Mouse (Mus musculus): ENCODE measurements around the gene Acot4. TPM values are rescaled to one million over a fixed set of nuclear protein-coding genes. Genes with fewer than 3 reads are reported as not detected.
"Not testable (repeated sequence)": the region's sequence is repeated elsewhere in the genome, so short reads cannot be mapped to it uniquely, and the experiment has no call there.

Acot4 gene
- polyA plus RNA-seq (2011; ENCODE audit: insufficient read length, low read depth, missing spikeins), result 0.23 and 0.37 TPM in 2 replicates

DNA sequence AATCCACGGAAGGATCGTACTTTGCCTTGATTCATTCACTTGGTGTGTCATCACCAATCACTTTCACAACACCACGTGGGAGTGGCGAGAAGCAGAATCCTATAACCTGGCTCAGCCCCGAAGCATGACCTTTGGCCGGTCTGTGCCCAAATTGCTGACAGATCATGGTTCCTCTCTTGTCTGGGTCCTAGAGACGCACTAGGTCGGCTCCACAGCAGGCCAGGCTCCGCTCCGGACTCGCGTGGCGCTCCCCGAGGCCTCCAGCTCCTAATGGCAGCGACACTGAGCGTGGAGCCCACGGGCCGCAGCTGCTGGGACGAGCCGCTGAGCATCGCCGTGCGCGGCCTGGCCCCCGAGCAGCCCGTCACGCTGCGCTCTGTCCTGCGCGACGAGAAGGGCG is at the start of gene Acot4:
Acot4 (plus strand) TSS at position 139 of the 400 bp plus-strand sequence.
- not testable (repeated sequence) for H3K4me1 ChIP-seq (ENCODE audit: control insufficient read depth, insufficient read depth, low read length); H3K27ac ChIP-seq (ENCODE audit: insufficient read depth, low read length)
- peak within 1 kb of the TSS; percentile 12 for H3K4me3 ChIP-seq (ENCODE audit: insufficient read depth, low read length)

DNA sequence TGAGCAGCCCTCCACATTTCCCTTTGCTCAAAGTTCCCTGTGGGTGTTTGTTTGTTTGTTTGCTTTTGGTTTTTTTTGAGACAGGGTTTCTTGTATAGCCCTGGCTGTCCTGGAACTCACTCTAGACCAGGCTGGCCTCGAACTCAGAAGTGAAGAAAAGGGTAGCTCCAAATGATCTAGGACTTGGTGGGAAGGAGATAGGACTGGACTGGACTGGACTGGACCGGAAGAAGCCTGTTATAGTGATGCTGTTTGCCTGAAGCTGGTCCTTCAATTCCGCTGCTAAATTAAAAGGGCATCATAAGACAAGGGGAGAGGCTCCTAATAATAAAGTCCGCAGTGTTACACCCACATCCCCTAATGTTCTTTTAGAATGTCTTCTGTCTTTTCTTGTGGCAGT is 49.7 kb upstream of the Acot4 start:
- TF ChIP-seq CTCF (IDR thresholded peaks at IDR 0.05; ENCODE audit: borderline replicate concordance, insufficient read depth, low read length) (no peak), POLR2A (IDR thresholded peaks at IDR 0.05; ENCODE audit: low read depth, low read length) (no peak)
- no peak overlapping the region; the same call in 1 of the 2 replicates for H3K27ac ChIP-seq (ENCODE audit: insufficient read depth, low read length)
- peaks cover 2% of the 10 kb centered on the region; the same call in 1 of the 2 replicates for H3K4me1 ChIP-seq (ENCODE audit: control insufficient read depth, insufficient read depth, low read length)
- H3K4me3 ChIP-seq (ENCODE audit: insufficient read depth, low read length), result peak overlapping the region; percentile 37

DNA sequence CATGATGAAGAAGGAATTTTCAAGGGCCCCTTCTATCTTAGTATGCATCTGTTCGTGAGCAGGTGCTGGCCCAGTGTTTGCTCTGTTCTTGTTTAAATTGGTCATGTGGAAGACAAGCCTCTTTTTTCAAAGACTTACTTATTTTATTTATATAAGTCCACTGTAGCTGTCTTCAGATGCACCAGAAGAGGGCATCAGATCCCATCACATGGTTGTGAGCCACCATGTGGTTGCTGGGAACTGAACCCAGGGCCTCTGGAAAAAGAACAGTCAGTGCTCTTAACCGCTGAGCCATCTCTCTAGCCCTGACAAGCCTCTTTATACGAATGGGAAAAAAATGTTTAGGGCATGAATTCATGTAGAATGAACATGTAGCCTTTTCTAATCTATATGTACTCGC is 48.8 kb upstream of the Acot4 start:
- no peak overlapping the region for H3K27ac ChIP-seq (ENCODE audit: insufficient read depth, low read length)
- peaks cover 2% of the 10 kb centered on the region; the same call in 1 of the 2 replicates for H3K4me1 ChIP-seq (ENCODE audit: control insufficient read depth, insufficient read depth, low read length)
- TF ChIP-seq CTCF (IDR thresholded peaks at IDR 0.05; ENCODE audit: borderline replicate concordance, insufficient read depth, low read length), result no peak
- TF ChIP-seq POLR2A (IDR thresholded peaks at IDR 0.05; ENCODE audit: low read depth, low read length), result no peak
- H3K4me3 ChIP-seq (ENCODE audit: insufficient read depth, low read length), result no peak overlapping the region

DNA sequence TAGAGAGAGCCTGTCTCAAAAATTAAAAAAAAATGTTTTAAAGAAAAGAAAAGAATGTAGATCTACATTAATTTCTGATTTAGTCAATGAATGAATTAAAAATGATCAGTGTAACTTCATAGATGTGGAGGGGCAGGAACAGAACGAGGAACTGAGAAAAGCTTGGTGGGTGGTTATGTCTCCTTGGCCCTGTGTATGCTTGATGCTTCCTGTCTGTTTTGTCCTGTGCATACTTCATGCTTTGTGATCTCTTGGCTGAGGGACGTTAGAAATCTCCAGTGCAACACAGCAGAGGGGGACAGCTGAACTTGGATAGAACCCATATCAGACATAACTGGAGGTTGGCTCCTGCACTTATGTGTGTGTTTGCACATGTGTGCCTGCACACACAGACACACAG is 41.0 kb upstream of the Acot4 start:
- Histone ChIP-seq H3K4me3 (ENCODE audit: insufficient read depth, low read length) (no peak overlapping the region), H3K27ac (ENCODE audit: insufficient read depth, low read length) (no peak overlapping the region), H3K4me1 (ENCODE audit: control insufficient read depth, insufficient read depth, low read length) (no peaks in the 10 kb centered on the region; the same call in 1 of the 2 replicates)
- TF ChIP-seq POLR2A (IDR thresholded peaks at IDR 0.05; ENCODE audit: low read depth, low read length), result no peak
- TF ChIP-seq CTCF (IDR thresholded peaks at IDR 0.05; ENCODE audit: borderline replicate concordance, insufficient read depth, low read length), result no peak

DNA sequence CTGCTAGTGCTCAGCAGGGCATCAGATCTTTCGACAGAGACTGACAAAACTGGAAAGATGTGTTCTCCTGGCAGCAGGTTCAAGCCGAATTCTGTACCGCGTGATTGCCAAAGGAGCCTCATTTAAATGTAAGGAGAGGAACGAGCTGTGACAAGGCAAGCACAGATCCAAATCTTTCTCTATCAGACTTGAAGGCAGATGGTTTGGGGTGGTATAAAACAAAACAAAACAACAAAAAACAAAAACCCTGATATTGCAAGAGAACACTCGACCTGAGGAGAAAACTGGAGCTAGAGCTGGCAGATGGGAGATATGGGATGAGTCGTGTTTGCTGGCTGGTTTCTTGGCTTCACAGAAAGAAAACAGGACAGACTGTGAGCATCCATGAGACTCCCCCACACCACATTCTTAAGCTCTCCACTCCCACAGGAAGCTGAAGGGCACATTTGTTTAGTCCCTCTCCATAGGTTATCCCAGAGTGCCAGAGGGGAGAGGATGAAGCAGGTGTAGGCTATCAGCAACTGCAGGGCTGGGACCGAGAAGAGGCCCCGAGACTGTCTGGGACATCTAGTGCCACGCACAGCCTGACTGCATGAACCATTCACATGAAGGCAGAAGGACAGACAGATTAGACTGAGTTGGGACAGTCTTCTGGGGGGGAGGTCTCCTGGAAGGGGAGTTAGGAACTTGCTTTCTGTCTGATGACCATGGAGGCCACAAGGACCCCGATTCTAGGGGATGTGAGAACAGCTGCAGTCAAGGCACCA is 39.7 kb upstream of the Acot4 start:
- TF ChIP-seq POLR2A (IDR thresholded peaks at IDR 0.05; ENCODE audit: low read depth, low read length), result no peak
- no peak for TF ChIP-seq CTCF (IDR thresholded peaks at IDR 0.05; ENCODE audit: borderline replicate concordance, insufficient read depth, low read length)
- H3K27ac ChIP-seq (ENCODE audit: insufficient read depth, low read length), result no peak overlapping the region
- no peaks in the 10 kb centered on the region; the same call in 1 of the 2 replicates for H3K4me1 ChIP-seq (ENCODE audit: control insufficient read depth, insufficient read depth, low read length)
- H3K4me3 ChIP-seq (ENCODE audit: insufficient read depth, low read length), result no peak overlapping the region

DNA sequence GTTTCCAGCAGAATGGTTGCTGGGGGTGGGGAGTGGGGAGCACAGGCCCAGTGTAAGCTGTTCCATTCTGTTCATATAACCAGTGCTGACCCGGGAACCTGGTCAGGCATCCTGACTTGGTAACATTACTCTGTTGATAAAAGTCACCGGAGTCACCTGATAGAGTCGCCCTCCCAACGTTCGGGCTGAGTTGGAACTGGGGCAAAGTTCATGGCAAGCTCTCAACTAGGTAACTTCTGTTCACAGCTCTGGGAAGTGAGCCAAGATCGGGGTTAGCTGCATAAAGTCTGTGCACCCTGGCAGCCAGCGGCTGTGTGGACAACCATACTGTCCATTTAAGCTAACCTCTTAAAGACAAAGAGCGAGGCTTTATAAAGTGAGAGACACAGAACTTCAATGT is 38.9 kb upstream of the Acot4 start:
- not testable (repeated sequence) for H3K4me1 ChIP-seq (ENCODE audit: control insufficient read depth, insufficient read depth, low read length); H3K4me3 ChIP-seq (ENCODE audit: insufficient read depth, low read length); H3K27ac ChIP-seq (ENCODE audit: insufficient read depth, low read length)

DNA sequence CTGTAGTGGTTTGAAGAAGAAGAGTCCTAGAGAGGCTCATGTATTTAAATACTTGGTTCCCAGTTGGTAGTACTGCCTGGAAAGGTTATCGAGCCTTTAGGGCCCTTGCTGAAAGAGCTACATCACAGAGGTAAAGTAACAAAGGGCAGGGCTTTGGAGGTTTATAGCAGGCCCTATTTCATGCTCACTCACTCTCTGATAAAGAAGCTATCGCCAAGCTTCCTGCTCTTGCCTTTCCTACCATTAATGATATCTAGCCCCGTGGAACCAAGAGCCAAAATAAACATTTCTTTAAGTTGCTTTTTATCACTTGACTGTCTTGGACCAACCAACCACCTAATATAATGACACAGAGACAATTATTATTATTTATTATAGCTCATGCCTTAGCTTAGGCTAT is 37.8 kb upstream of the Acot4 start:
- TF ChIP-seq CTCF (IDR thresholded peaks at IDR 0.05; ENCODE audit: borderline replicate concordance, insufficient read depth, low read length), result no peak
- no peak for TF ChIP-seq POLR2A (IDR thresholded peaks at IDR 0.05; ENCODE audit: low read depth, low read length)
- Histone ChIP-seq H3K4me1 (ENCODE audit: control insufficient read depth, insufficient read depth, low read length) (no peaks in the 10 kb centered on the region; the same call in 1 of the 2 replicates), H3K4me3 (ENCODE audit: insufficient read depth, low read length) (no peak overlapping the region), H3K27ac (ENCODE audit: insufficient read depth, low read length) (no peak overlapping the region)

DNA sequence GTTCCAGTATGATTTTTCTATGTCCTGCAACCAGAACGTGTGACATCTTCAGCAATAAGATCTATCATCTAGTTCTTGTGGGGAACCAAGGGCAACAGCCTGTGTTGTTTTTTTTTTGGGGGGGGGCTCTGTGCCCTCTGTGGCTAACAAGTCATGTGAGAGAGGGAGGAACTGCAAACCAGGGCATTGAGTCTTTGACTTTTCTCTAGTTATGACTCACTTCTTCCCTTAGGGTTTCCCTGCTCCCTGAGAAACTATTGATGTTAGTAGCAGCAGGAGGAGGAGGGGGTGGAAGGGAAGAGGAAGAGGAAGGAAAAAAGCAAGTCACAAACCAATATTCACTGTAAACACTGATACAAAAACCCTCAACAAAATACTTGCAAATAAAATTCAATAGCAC is 34.3 kb upstream of the Acot4 start:
- Histone ChIP-seq H3K4me3 (ENCODE audit: insufficient read depth, low read length) (no peak overlapping the region), H3K4me1 (ENCODE audit: control insufficient read depth, insufficient read depth, low read length) (no peaks in the 10 kb centered on the region), H3K27ac (ENCODE audit: insufficient read depth, low read length) (no peak overlapping the region)
- no peak for TF ChIP-seq CTCF (IDR thresholded peaks at IDR 0.05; ENCODE audit: borderline replicate concordance, insufficient read depth, low read length)
- TF ChIP-seq POLR2A (IDR thresholded peaks at IDR 0.05; ENCODE audit: low read depth, low read length), result no peak

DNA sequence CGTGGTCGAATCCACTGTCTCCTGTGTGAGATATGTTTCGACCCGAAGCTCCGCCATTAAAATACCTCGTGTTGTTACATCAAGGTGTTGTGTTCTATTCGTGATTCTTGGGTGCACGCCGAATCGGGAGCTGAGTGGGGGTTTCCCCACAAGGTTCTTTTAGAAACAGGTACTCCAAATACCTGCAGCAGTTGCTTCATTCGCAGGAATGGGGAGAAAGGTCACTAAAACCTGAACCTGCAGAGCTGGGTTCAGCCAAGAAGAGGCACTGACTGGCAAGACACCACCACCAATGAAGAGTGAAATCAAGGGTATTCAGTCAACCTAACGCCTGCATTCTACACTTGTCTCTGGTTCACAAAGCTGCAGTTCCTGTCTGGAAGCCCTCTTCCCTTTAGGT is 29.9 kb upstream of the Acot4 start:
- Histone ChIP-seq H3K4me1 (ENCODE audit: control insufficient read depth, insufficient read depth, low read length) (no peaks in the 10 kb centered on the region), H3K4me3 (ENCODE audit: insufficient read depth, low read length) (no peak overlapping the region), H3K27ac (ENCODE audit: insufficient read depth, low read length) (no peak overlapping the region)
- TF ChIP-seq CTCF (IDR thresholded peaks at IDR 0.05; ENCODE audit: borderline replicate concordance, insufficient read depth, low read length) (no peak), POLR2A (IDR thresholded peaks at IDR 0.05; ENCODE audit: low read depth, low read length) (no peak)

DNA sequence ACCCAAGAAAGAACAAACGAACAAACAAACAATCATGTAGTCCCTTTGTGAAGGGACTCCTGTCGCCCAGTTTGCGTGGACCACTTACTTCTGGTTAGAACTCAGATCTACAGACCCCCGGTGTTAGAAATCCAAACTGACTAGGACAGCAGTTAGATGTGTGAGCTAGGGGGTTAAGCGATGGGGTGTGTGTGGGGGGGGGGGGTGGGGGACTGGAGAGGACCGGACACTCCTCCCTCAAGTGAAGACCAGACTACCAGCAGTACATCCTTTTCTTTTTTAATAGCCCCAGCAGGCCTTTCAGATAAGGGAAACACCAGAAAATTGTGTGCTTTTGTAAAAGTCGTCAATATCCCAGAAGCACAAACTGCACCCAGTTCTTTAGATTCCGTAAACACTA is 29.4 kb upstream of the Acot4 start:
- Histone ChIP-seq H3K4me3 (ENCODE audit: insufficient read depth, low read length) (peak overlapping the region; percentile 26; the same call in 1 of the 2 replicates), H3K4me1 (ENCODE audit: control insufficient read depth, insufficient read depth, low read length) (no peaks in the 10 kb centered on the region), H3K27ac (ENCODE audit: insufficient read depth, low read length) (no peak overlapping the region)
- TF ChIP-seq POLR2A (IDR thresholded peaks at IDR 0.05; ENCODE audit: low read depth, low read length) (no peak), CTCF (IDR thresholded peaks at IDR 0.05; ENCODE audit: borderline replicate concordance, insufficient read depth, low read length) (no peak)

Data from embryonic fibroblast, embryonic 13.5 days (primary cell).